Mouse (Mus musculus) thymus, adult 18-20 months (tissue): ENCODE data around the gene Impg1.

Experiments used
- DNase-seq, 2 experiments: peaks; one replicate each; pipeline ENCODE4 v3.0.0; 2022; ENCODE audit warnings: mixed read lengths in 2 of 2

The Impg1 gene

DNA sequence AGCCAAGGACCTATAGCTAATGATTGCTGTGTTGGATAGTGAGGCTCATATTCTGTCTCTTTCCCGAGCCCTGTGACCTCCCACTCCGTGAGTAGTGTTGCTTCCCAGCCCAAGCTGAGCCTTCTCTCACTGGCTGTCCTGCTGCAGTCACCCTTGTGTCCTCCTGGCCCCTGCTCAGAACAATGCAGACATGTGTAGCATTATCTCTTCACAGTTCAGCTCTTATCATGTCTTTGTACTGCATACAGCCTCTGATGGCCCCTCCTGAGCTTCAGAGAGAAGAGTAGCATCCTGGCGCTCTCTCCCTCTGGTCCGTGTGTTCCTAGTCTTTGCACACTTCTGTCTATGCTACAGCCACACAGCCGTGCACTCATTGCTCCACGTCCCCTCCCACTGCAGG, 187.5 kb downstream of the Impg1 start:
- DNase-seq, result no peak

DNA sequence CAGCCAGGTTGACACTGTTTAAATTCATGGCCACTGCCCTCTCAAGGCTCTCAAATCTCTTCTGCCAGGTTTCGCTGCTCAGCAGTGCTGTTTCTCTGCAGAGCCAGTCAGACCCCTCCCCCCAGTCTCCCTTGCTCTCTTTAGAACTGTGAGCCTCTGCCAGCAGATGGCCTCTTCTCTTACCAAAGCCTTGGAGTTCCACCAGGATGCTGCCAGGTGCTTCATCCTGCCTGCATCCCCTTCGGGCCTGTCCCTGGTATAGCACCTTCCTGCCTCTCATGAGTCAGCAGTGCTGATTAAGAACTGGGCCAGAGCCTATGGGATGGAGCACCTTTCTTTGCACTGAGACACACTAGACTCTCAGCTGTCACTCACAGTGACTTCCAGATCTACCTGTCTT, 188.1 kb downstream of the Impg1 start:
- no peak for DNase-seq

DNA sequence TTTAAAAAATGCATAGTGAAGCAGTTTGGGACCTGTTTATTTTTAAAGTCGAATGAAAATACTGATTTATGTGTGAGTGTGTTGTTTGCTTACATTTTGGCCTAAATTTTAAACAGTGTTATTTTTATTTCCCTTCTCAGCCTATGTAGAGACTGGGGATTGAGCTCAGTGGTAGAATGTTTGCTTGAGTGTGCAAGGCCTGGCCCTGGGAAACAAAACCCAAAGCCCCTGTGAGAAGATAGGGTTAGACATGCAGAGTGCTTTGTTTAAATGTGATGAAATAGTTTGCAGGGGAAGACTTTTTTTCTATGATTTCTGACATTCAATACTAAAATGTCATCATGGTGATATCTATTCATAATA, 189.5 kb downstream of the Impg1 start:
- no peak for DNase-seq

DNA sequence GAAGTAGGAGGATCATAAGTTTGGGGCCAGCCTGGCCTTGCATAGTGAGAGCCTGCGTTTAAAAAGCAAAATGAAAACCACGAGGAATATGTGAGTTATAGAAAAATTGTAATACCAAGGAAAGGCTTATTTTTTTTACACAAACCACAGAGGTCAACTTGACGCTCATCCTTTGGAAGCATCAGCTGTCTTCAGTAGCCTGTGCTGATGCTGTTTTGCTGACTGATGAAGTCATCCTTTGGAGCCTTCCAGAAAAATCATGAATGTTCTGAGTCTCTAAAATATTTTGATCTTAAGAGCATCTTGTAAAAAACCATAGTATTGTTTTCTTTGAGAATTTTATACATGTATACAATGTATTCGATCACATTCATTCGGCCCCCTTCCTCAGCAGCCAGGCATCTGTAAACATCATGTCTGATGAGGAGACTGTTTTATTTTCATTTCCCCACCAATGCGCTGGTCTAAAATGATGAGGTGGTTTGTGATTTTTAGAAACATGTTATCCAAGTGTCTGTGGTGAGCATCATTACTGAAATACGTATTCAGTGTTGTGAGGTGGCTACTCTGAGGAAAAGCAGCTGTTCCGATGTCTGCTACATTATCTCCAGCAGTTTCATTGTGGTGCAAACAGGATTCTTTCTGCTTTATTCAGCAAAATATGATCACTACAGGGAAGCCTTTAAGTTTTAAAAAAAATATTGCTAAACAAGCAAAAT, 190.1 kb downstream of the Impg1 start:
- no peak for DNase-seq

DNA sequence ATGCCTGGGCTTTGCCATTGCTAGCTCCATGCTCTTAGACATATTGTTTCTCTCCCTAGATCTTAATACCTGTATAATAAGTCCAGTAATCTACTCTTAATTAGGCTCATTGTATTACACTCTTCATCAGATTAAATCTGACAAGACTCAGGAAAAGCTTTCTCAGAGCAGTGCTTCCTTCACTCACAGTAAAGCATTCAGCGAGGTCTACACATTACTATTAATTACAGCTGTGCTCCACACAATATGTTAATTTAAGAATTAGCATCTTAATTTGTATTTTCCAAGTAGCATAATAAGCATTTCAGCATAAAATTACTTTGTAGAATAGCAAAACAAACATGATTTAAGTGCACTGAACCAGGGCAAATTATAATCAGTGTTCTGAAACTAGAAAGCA, 192.3 kb downstream of the Impg1 start:
- no peak for DNase-seq

DNA sequence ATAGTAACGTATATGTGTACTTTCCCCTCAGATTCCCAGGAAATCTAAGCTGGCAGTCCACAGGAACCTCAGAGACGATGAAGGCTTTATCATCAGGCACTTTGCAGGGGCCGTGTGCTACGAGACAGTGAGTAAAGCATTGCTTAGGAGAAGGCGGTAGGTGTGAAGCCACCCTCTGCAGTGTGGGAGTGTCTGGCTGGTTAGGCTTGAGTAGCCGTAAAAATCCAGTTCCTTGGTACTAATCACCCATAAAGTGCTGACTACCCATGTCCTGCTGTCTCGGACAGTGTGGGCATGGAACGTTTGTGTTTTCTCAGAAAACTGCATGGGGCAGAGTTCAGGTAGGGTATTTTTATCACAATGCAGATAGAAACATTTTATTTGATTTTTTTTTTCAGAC, 195.7 kb downstream of the Impg1 start:
- no peak for DNase-seq

DNA sequence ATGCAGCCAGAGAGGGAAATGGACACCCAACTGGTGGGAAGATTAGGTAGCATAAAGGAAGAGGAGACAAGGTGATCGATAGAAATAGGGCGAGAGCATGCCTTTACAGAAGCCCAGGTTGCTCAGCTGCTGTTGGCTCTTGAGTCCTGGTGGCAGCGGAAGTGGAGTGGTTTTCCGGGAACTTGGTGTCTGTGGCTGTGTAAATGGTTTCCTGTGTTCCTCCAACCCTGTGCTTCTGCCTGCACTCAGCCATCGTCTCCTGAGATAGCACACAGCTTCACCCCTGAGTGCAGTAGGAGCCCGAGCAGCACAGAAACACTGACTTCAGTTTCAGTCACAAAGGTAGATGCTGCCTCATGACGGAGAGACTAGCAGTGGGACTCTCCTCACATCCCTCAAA, 198.8 kb downstream of the Impg1 start:
- peak; percentile 53 to 70 for DNase-seq

DNA sequence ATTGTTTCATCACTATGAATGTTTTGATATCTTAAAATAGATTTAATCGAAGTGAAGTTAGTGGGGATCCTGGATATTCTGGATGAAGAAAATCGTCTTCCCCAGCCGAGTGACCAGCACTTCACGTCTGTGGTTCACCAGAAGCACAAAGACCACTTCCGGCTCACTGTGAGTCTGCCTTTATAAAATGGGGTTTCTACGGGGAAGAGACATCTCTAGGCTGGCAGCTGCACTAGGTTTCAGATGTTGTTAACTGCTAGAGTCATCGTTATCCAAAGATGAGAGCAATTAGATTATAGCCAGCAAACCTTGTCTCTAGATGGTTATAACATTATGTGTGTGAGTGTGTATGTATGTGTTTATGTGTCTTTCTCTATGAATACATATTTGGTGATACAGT, 199.2 kb downstream of the Impg1 start:
- no peak for DNase-seq
